Mouse (Mus musculus) adrenal gland, postnatal 25 days (tissue): ENCODE data around the gene Tnrc6c. TPM values are rescaled to one million over a fixed set of nuclear protein-coding genes. Genes with fewer than 3 reads are reported as not detected.

ENCODE experiments used
- DNase-seq: peaks from one replicate; pipeline ENCODE4 v3.0.0; 2021; ENCODE audit warnings: mixed read lengths
- total RNA-seq: library from RNA; stranded (reverse); gene quantifications from 2 replicates; pipeline ENCODE4 v1.2.3, GENCODE M21; 2021

Tnrc6c gene
- total RNA-seq, 1 experiment from 2014 or later: 29.4 TPM

GRCm38 (mm10) chr11:117730490-117730838 lies 76.4 kb downstream of the Tnrc6c start:
- DNase-seq: no peak

DNA sequence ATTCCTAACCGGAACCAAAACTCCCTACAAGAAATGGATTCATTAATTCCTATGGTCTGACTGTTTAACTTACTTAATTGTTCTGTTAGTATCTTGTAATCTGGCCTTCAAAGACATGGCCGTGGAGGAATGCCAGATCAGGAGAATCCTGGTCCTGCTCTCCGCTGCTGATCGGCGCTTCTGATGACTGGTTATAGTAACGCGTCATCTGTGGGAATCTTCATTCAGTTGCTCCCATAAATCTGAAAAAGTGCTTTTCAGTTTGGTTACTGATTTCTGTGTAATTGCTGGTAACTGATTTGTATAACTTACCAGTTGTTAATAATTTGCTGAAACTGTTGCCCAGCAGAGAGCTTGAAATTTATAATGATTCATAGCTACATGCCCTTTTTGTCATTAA lies 77.4 kb downstream of the Tnrc6c start:
- peak; percentile 44 for DNase-seq

GRCm38 (mm10) chr11:117736037-117736689 lies 82.1 kb downstream of the Tnrc6c start:
- no peak for DNase-seq

- no peak for DNase-seq
Observed at GRCm38 (mm10) chr11:117738123-117738522, 84.0 kb downstream of the Tnrc6c start.

DNA sequence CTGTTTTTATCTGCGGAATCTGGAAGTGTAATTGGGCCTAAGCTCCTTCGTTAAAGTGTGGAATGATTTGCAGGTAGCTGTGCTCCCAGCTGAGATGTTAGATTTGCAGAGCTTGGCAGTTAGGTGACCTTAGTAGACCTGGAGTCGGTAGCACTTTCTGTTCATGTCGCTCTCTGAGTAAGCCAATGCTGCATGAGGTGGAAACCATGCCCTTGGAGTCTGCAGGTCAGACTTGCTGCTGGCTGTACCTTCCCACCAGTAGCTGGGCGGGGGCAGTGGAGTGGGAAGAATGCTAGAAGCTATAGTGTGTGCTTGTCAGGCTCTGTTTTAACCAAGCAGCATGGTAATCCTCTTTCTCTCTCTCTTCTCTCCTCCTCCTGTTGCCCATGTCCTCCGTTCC lies 87.0 kb downstream of the Tnrc6c start:
- DNase-seq: no peak

GRCm38 (mm10) chr11:117742243-117742642 lies 88.2 kb downstream of the Tnrc6c start:
- no peak for DNase-seq

GRCm38 (mm10) chr11:117742715-117743114 lies 88.6 kb downstream of the Tnrc6c start:
- DNase-seq: no peak

DNA sequence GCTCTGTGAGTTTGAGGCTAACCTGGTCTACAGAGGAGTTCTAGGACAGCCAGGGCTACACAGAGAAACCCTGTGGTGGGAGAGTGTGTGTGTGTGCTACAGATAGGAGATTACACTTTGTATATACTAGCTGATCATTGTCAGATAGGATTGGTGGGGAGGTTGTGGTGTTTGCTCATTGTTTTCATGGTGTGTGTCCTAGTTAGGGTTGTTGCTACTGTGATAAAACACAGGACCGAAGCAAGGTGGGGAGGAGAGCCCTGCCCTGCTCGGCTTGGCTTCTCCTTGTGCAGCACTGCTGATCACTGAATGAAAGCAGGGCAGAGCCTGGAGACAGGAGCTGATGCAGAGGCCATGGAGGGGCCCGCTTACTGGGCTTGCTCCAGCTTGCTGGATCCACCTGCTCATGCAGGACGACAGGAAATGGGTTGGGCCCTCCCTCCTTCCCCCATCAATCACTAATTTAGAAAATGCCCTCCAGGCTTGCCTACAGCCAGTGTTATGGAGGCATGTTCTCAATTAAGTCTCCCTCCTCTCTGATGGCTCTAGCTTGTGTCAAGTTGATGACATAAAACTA lies 89.5 kb downstream of the Tnrc6c start:
- DNase-seq: no peak

GRCm38 (mm10) chr11:117748628-117749027 lies 94.5 kb downstream of the Tnrc6c start:
- no peak for DNase-seq

- DNase-seq: no peak
Observed at GRCm38 (mm10) chr11:117749414-117749813, 95.3 kb downstream of the Tnrc6c start.

- no peak for DNase-seq
Observed at GRCm38 (mm10) chr11:117751544-117751943, 97.5 kb downstream of the Tnrc6c start.

DNA sequence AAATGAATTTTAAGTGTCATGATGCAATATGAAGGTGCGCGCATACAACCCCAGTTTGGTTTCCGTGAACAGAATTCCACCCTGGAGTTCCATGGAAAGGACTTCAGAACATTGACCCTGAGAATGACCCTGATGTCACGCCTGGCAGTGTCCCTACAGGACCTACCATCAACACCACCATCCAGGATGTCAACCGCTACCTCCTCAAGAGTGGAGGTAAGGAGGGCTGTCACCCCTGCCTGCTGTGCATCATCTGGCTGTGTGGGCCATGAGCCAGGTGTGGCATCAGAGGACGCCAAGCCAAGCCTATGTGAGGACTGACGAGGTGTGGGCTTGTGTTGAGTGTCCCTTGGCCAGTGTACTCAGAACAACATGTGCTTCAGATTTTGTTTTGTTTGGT lies 101.8 kb downstream of the Tnrc6c start:
- DNase-seq: no peak

DNA sequence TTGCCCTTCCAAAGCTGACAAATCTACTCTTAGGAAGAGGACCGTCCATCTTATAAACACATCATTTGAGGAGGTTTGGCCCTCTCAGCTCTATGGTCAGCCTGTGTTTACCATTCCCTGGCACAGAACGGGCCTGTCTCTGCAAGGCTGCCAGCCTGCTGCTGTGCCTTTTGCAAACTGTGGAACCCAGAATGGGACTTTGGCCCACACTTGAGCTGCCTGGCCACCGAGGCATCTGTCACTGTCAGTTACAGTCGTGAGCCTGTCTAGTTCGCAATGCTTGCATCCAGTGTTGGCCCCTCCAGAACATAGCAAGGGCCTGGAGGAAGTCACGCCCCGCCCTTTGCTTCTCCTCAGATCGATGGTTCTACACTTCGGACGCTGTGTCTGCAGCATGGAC lies 105.2 kb downstream of the Tnrc6c start:
- no peak for DNase-seq

DNA sequence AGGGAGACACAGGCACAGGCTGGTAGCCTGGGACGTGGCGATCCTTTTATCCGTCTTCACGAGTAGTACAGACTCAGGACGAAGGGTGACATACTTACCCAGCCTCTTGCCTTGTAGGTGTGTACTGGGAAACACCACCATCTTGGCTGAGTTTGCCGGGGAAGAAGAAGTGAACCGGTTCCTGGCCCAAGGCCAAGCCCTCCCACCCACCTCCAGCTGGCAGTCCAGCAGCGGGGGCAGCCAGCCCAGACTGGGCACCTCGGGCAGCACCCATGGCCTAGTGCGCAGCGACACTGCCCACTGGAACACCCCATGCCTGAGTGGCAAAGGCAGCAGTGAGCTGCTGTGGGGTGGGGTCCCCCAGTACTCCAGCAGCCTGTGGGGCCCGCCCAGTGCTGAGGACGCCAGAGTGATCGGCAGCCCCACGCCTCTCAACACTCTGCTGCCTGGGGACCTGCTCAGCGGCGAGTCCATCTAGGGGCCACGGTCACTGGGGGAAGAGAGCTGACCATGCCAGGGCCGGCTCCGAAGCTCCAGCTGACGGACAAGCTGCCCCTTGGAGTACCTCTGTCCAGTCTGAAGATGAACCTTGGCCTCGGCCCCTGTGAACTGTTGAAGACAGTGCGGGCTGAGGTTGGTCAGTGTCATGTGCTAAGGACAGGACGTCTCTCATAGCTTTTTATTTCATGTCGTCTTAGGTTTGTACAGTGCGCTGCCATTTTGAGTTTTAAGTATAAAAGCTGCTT lies 106.5 kb downstream of the Tnrc6c start:
- no peak for DNase-seq

DNA sequence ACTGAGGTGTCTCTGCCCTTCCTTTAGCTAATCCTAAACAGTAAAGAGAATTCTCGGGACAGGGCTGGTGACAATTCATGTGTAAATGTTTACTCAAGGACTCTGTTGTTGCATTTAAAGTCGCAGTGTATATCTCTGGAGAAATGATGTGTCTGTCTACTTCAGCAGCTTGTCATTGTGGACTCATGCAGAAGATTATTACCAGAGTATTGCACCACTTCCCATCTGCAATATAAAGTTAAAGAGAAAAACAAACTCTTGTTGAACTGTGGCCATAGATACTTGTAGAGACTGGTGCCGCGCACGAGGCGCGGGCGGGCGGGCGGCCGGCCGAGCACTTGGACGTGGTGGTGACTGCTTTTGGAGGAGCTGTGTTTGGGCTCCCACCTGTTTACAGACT lies 107.7 kb downstream of the Tnrc6c start:
- no peak for DNase-seq

- DNase-seq: no peak
Observed at GRCm38 (mm10) chr11:117762246-117762645, 108.2 kb downstream of the Tnrc6c start.

DNA sequence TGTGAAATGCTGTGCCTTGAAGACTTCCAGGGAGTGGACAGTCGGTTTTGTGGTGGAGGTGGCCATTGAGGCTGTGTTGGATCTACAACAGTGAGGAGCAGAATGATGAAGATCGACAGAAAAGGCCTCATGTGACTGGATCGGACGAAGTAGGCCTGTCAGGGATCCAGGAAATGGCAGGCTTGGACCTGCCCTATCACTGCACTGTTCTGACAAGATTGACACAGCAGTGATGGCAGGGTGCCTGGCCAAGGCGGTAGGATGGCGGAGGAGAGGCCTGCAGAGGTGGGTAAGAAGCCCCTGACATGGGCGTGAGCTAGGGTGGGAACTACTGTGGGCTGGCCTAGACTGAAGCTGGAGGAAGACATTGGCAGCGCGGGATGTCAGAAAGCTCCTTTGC lies 110.2 kb downstream of the Tnrc6c start:
- no peak for DNase-seq

DNA sequence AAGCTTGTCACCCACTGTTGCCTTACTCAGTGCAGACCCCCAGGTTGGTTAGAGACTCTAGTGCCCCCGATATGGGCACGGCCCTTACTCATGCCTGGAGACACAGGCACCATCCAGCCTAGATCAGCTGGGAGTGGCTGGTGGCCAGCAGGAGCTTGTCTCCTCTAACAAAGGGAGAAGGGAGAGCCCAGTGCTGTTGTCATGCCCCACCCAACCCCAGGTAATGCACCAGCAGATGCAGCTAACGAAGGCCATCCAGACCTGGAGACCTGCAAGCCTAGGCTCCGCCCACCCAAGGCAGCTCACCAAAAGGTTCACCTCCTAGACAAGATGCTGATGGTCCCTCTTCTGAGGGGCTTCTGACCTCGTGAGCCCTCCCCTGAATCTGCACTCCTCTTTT lies 111.3 kb downstream of the Tnrc6c start:
- DNase-seq: no peak

DNA sequence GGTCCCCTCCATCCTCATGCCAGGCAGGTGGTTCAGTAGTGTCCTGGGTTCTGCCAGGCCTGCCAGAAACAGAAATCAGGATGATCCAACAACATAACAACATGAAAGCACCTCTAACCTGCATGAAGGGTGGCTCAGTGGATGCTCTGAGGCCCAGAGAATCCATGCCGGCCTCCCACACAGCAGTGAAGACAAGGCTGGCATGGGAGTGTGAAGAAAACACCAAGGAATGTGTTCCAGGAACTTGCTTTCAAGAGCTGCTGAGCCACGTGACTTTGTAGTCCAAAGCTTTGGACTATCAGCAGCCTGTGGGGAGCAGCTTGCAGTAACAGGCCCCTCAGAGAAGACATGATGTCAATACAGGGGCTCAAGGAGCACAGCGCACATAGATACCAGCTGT lies 112.2 kb downstream of the Tnrc6c start:
- no peak for DNase-seq

GRCm38 (mm10) chr11:117768725-117769682 lies 114.9 kb downstream of the Tnrc6c start:
- no peak for DNase-seq

GRCm38 (mm10) chr11:117769683-117770047 lies 115.6 kb downstream of the Tnrc6c start:
- no peak for DNase-seq

- DNase-seq: no peak
Observed at GRCm38 (mm10) chr11:117770407-117770806, 116.3 kb downstream of the Tnrc6c start.

GRCm38 (mm10) chr11:117772352-117772751 lies 118.3 kb downstream of the Tnrc6c start:
- no peak for DNase-seq
